Mouse (Mus musculus) olfactory bulb, adult 2 months (tissue): ENCODE results near the gene Pld1.

Experiments used
- CTCF ChIP-seq: fragments of 200-500 bp; IDR thresholded peaks from 2 replicates; pipeline ENCODE4 v1.5.1; 2012; ENCODE audit warnings: low read depth, mild to moderate bottlenecking, low read length, moderate library complexity; ENCODE audit not compliant: insufficient read depth
- POLR2A ChIP-seq: fragments of 200-500 bp; IDR thresholded peaks from 2 replicates; pipeline ENCODE4 v1.6.1; 2012; ENCODE audit warnings: mild to moderate bottlenecking, low read depth, low read length, moderate library complexity; ENCODE audit not compliant: insufficient read depth

- TF ChIP-seq POLR2A (no peak), CTCF (no peak)
Measured at GRCm38 (mm10) chr3:28107446-28108004, 169.0 kb downstream of the Pld1 start.
